Mouse (Mus musculus): Measurements from ENCODE around the gene Thsd4.
"Not testable (repeated sequence)": the region's sequence is repeated elsewhere in the genome, so short reads cannot be mapped to it uniquely, and the experiment has no call there.

Thsd4 gene

DNA sequence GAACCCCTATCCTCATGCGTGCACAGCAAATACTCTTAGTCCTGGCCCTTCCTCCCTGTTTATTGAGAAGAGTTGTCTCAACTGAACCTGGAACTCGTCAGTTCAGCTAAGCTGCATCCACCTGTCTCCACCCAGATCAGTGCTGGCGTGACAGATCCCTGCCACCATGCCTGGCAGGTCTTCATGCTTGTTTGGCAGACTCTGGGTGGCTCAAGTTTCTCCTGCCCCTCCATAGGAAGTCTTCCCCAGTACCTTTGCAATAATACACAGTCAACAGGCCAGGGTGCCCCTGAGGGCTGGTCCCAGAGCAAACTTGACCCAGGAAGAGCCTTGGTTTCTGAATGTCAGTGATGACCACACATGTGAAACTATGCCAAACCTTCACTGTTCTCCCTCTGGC, 576.6 kb downstream of the Thsd4 start:
- no peak for DNase-seq (ENCODE audit: low read depth)

DNA sequence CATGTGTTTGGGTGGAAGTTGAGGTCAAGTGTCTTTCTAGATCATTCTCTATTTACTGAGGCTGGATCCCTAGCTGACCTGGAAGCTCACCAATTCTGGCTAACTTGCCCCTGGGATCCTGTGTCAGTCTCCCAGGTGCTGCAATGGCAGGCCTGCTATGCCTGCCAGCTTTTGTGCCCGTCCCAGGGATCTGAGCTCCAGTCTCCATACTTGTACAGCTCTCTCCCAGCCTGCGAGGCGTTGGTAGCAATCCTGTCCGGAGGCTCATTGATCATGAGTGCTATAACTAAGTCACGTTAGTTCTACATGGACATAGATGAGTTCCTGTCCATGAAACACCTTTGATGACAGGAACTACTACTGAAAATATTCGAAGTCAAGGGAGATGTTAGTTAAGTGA, 578.0 kb downstream of the Thsd4 start:
- no peak for DNase-seq (ENCODE audit: low read depth)

DNA sequence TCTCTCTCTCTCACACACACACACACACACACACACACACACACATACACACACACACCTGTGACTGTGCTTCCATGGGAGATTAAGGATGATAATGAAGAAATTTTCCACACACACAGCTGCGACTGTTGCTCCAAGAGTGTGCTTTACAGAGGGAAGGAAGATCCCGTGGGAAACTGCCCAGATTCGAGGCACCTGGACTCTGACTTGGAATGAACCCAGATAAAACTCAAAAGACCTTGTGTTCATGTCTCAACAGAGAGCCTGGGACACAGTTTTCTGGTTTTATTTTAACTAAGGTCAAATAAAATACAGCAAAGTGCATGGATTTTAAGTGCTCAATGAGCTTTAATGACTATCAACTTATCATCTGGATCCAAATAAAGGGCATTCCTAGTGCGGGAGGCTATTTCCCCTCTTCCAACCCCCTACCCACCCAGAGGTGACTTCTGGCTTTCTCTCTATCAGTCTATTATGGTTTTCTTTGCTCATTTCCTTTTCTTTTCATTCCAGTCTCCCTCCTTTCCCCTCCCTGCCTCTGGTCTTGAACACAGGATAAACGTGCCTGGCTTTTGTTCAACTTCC, 579.3 kb downstream of the Thsd4 start:
- DNase-seq (ENCODE audit: low read depth), result no peak

DNA sequence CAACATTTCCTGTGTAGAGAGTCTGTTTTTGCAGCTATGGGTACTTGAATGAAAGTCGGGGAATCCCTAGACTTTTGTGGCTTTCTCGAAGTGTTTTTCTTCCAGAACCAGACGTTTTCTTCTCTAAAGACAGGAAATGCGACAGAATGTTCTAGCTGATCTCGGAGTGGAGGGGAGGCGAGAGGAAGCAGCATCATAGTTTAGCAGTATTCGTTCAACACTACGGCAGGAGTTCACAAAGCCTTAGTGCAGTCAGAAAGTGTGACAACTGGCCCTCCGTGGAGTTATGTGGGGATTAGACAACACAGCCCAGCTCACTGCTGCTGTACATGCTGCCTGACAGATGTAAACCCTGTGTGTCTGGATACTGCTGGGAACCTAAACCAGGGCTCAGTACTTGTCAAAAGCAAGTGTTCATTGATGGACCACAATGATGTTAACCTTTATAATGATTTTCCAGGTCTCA, 579.9 kb downstream of the Thsd4 start:
- no peak for DNase-seq (ENCODE audit: low read depth)

DNA sequence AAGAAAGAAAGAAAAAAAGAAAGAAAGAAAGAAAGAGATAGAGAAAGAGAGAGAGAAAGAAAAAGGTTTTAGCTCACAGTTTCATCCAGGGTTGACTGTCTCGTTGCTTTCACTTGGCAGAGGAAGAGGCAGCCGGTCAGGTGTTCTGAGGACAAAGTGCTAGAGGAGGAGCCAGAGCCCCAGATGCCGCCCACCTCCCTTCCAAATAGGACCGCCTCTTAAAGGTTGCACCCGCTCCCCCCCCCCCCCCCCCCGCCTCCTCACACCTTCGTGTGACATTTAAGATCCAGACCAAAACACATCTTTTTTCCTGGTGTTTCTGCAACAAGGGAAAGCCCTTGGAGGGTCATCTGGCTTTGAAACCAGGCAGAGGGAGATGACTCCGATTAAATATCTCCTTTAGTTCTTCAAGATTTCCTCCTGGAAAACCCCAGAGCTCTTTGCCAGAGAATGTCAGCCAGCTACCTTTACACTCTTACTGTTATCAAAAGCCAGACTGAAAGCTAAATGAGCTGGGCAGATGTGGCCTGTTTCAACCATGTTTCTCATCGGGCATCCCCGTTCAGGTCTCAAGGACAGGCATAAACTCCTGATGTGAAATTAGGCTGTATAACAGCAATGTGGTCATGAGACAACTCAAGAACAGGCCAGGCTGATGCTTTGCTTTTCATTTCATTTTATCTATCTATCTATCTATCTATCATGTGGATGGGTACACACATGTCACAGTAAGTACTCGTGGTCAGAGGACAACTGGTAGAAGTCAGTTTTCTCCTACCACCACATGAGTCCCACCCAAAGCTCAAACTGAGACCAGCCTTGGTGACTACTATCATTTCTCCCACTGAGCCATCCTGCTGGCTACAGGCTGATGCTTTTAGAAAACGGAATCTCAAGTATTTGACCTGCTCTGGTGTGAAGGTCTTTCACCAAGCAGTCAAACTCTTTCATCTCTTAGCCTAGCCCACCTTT, 580.6 kb downstream of the Thsd4 start:
- no peak for DNase-seq (ENCODE audit: low read depth)

DNA sequence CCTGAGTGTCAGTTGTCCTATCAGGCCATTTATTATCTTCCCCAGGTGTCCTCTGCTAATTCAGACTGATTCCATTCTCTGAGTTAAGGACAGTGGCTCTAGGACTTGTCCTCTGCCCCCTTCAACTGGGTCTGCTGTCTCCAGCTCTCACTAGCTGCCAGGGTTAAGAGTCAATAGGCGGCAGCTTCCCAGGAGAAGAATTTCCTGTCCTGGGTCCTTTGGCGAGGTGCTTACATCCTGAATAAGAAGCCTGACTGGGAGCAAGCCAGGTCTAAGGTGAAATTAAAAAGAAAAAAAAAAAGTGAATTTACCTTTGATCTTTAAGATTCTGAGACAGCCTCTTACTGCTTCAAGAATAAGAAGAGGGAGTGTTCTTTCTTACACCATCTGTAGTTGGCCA, 582.2 kb downstream of the Thsd4 start:
- no peak for DNase-seq (ENCODE audit: low read depth)

DNA sequence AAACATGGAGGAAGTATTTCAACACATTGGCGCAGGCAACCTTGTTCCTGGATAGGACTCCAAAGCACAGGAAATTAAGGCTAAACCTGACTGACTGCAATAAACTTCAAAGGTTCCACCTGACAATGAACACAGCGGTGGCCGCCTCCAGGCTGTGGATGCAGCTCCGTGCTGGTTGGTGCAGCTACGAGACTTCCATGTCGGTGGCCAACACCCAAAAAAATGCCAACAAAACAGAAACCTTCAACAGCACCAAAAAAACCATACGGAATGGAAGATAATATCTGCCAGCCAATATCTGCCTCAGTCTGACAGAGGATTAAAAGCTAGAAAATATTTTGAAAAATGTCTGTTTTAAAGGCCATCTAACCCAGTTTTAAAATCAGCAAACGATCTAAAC, 583.3 kb downstream of the Thsd4 start:
- no peak for DNase-seq (ENCODE audit: low read depth)

DNA sequence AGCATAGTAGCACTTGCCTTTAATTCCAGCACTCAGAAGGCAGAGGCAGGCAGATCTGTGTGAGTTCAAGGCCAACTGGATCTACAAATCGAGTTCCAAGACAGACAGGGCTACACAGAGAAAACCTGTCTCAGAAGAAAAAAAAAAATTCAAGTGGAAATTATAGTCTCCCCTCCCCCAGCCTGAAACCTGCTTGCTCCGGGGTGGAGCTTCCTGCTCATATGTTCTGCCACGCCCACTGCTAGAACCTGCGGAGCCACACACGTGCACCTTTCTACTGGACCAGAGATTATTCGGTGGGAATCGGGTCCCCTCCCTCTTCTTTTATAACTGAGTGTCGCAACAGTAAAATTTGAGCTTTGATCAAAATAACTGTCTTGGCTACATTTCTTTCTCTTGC, 586.0 kb downstream of the Thsd4 start:
- not testable (repeated sequence) for DNase-seq (ENCODE audit: low read depth)

DNA sequence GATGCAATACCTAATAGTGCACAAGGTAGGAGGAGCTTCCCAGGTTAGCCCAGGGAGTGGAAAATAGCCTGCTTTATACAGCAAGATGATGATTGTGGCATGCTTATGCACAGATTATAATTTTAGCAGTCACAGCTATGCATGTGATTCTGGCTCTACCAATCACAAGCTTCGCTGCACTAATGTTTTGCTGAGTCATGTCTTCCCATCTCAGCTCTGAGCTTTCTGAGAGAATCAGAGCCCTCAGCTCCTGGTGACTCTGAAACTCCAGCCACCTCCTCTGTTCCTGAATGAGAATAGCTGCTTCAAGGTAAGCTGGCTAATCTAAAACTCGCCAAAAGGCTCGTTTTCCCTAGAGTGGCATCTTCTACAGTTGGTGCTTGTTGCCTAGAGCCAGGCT, 591.6 kb downstream of the Thsd4 start:
- no peak for DNase-seq (ENCODE audit: low read depth)
